Mouse (Mus musculus) kidney, postnatal 14 days (tissue): ENCODE measurements around the gene Slc16a10.

Source experiments
- DNase-seq: peaks from one replicate; pipeline ENCODE4 v3.0.0; 2022; ENCODE audit warnings: mixed read lengths

The Slc16a10 gene

GRCm38 (mm10) chr10:40141864-40142523 lies at the start of gene Slc16a10:
TSS of gene Slc16a10 (minus strand) at chr10:40142258.
- DNase-seq: peak; percentile 96

- no peak for DNase-seq
These were observed 49.4 kb upstream of the Slc16a10 start for GRCm38 (mm10) chr10:40191338-40191979.

GRCm38 (mm10) chr10:40190871-40191270 lies 48.8 kb upstream of the Slc16a10 start:
- no peak for DNase-seq

GRCm38 (mm10) chr10:40189689-40190088 lies 47.6 kb upstream of the Slc16a10 start:
- DNase-seq: no peak

- DNase-seq: no peak
These were observed 46.8 kb upstream of the Slc16a10 start for GRCm38 (mm10) chr10:40188831-40189230.

GRCm38 (mm10) chr10:40185956-40186355 lies 43.9 kb upstream of the Slc16a10 start:
- no peak for DNase-seq

- no peak for DNase-seq
These were observed 38.0 kb upstream of the Slc16a10 start for GRCm38 (mm10) chr10:40180011-40180410.

GRCm38 (mm10) chr10:40179142-40179541 lies 37.1 kb upstream of the Slc16a10 start:
- DNase-seq: no peak

- DNase-seq: peak; percentile 29
These were observed 35.4 kb upstream of the Slc16a10 start for GRCm38 (mm10) chr10:40177323-40177962.

- DNase-seq: no peak
These were observed 30.1 kb upstream of the Slc16a10 start for GRCm38 (mm10) chr10:40172136-40172535.

GRCm38 (mm10) chr10:40171211-40171610 lies 29.2 kb upstream of the Slc16a10 start:
- DNase-seq: no peak

GRCm38 (mm10) chr10:40170141-40170558 lies 28.1 kb upstream of the Slc16a10 start:
- no peak for DNase-seq

- no peak for DNase-seq
These were observed 27.5 kb upstream of the Slc16a10 start for GRCm38 (mm10) chr10:40169566-40169965.

GRCm38 (mm10) chr10:40169088-40169487 lies 27.0 kb upstream of the Slc16a10 start:
- DNase-seq: no peak

GRCm38 (mm10) chr10:40164421-40165386 lies 22.6 kb upstream of the Slc16a10 start:
- DNase-seq: no peak

- peak; percentile 43 for DNase-seq
These were observed 21.9 kb upstream of the Slc16a10 start for GRCm38 (mm10) chr10:40163914-40164313.

- DNase-seq: no peak
These were observed 21.3 kb upstream of the Slc16a10 start for GRCm38 (mm10) chr10:40163338-40163737.

GRCm38 (mm10) chr10:40161701-40162255 lies 19.7 kb upstream of the Slc16a10 start:
- peak; percentile 73 for DNase-seq

- DNase-seq: no peak
These were observed 19.2 kb upstream of the Slc16a10 start for GRCm38 (mm10) chr10:40161236-40161635.

- DNase-seq: no peak
These were observed 10.4 kb upstream of the Slc16a10 start for GRCm38 (mm10) chr10:40152550-40152857.

GRCm38 (mm10) chr10:40151852-40152549 lies 9.9 kb upstream of the Slc16a10 start:
- DNase-seq: no peak

- DNase-seq: no peak
These were observed 7.6 kb upstream of the Slc16a10 start for GRCm38 (mm10) chr10:40149584-40150145.
